Mouse (Mus musculus) myocyte (in vitro differentiated cells): ENCODE results near the gene Atp1a1. TPM values are rescaled to one million over a fixed set of nuclear protein-coding genes. Genes with fewer than 3 reads are reported as not detected.

Source experiments
- H3K27me3 ChIP-seq: one replicate; pipeline ENCODE4 v1.6.1; 2011; ENCODE audit not compliant: control insufficient read depth, insufficient read depth, insufficient read length
- H3K36me3 ChIP-seq: one replicate; pipeline ENCODE4 v1.6.1; 2011; ENCODE audit not compliant: control insufficient read depth, insufficient read depth
- H3K4me2 ChIP-seq: one replicate; pipeline ENCODE4 v1.6.1; 2011; ENCODE audit warnings: low read depth, control low read depth
- H3K4me3 ChIP-seq: one replicate; pipeline ENCODE4 v1.5.1; 2011; ENCODE audit warnings: mild to moderate bottlenecking, control low read depth, moderate library complexity
- H3K79me2 ChIP-seq: one replicate; pipeline ENCODE4 v1.6.1; 2011; ENCODE audit not compliant: control insufficient read depth, insufficient read depth
- H3ac ChIP-seq: one replicate; pipeline ENCODE4 v1.6.1; 2011; ENCODE audit not compliant: control insufficient read depth, insufficient read length
- CEBPB ChIP-seq: IDR thresholded peaks from 2 replicates; pipeline ENCODE4 v1.6.1; 2011; ENCODE audit warnings: mild to moderate bottlenecking, moderate library complexity; ENCODE audit not compliant: poor library complexity, insufficient read depth, severe bottlenecking
- E2F4 ChIP-seq: IDR thresholded peaks from one replicate; pipeline ENCODE4 v1.6.1; 2011; ENCODE audit warnings: mild to moderate bottlenecking, control low read depth, moderate library complexity; ENCODE audit not compliant: insufficient read depth
- MAX ChIP-seq: IDR thresholded peaks from one replicate; pipeline ENCODE4 v1.6.1; 2011; ENCODE audit warnings: low read depth, mild to moderate bottlenecking, control low read depth
- MYOD1 ChIP-seq, 3 experiments: IDR thresholded peaks; one replicate each; pipeline ENCODE4 v1.6.1; 2011; ENCODE audit warnings: control low read depth in 2 of 3, low read depth in 2 of 3, mild to moderate bottlenecking in 2 of 3, moderate library complexity in 1 of 3; ENCODE audit not compliant: insufficient read length in 2 of 3, control insufficient read depth in 1 of 3
- MYOG ChIP-seq, 3 experiments: IDR thresholded peaks; one replicate each; pipeline ENCODE4 v1.6.1; 2011; ENCODE audit warnings: control low read depth in 2 of 3, low read depth in 2 of 3, mild to moderate bottlenecking in 2 of 3; ENCODE audit not compliant: insufficient read length in 2 of 3, control insufficient read depth in 1 of 3, insufficient read depth in 1 of 3
- POLR2A ChIP-seq: IDR thresholded peaks from one replicate; pipeline ENCODE4 v1.6.1; 2011; ENCODE audit warnings: low read depth, mild to moderate bottlenecking, control low read depth, moderate library complexity; ENCODE audit not compliant: insufficient read length
- POLR2AphosphoS2 ChIP-seq: IDR thresholded peaks from one replicate; pipeline ENCODE4 v1.6.1; 2011; ENCODE audit warnings: low read depth, control low read depth; ENCODE audit not compliant: insufficient read length
- REST ChIP-seq: IDR thresholded peaks from one replicate; pipeline ENCODE4 v1.6.1; 2011; ENCODE audit warnings: mild to moderate bottlenecking, control low read depth, moderate library complexity; ENCODE audit not compliant: insufficient read depth, insufficient read length
- SRF ChIP-seq: IDR thresholded peaks from one replicate; pipeline ENCODE4 v1.6.1; 2011; ENCODE audit warnings: low read depth; ENCODE audit not compliant: control insufficient read depth, insufficient read length
- TCF12 ChIP-seq: IDR thresholded peaks from one replicate; pipeline ENCODE4 v1.6.1; 2011; ENCODE audit warnings: mild to moderate bottlenecking, control low read depth; ENCODE audit not compliant: poor library complexity, insufficient read depth, severe bottlenecking
- TCF3 ChIP-seq: IDR thresholded peaks from one replicate; pipeline ENCODE4 v1.6.1; 2011; ENCODE audit warnings: low read depth, control low read depth; ENCODE audit not compliant: insufficient read length
- USF1 ChIP-seq: IDR thresholded peaks from one replicate; pipeline ENCODE4 v1.6.1; 2011; ENCODE audit warnings: low read depth, mild to moderate bottlenecking, control low read depth, moderate library complexity
- polyA plus RNA-seq: library from polyadenylated mRNA; unstranded; fragments of >200 nt; fragmentation: generic; extraction: Trizol; gene quantifications from one replicate; pipeline ENCODE4 v1.2.1, GENCODE M21; 2012; ENCODE audit warnings: missing spikeins

The Atp1a1 gene
- polyA plus RNA-seq, 1 experiment: 389 TPM

DNA sequence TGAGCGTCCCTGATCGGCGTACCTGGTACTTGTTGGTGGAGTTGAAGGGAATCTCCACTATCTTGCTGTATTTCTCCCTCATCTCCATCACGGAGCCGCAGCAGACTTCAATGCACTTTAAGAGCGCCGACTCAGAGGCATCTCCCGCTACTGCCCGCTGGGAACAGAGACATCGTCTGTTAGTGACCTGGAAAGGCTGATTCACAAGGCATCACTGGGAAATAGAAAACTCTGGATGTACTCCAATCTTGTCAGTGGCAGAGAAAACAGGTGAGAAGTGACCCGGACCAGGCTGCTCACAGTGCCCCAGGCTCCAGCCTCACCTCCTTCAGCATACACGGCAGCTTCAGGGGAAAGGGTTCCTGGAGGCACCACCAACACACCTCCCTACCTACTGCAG lies 17.7 kb downstream of the Atp1a1 start:
- Histone ChIP-seq H3K79me2 (no peaks in the 10 kb centered on the region), H3K4me3 (no peak overlapping the region), H3K4me2 (no peak overlapping the region), H3ac (no peak overlapping the region), H3K36me3 (peaks cover 90% of the 10 kb centered on the region), H3K27me3 (no peaks in the 10 kb centered on the region)
- TF ChIP-seq TCF3: no peak

- TF ChIP-seq MYOD1 (IDR thresholded peaks at IDR 0.05; ENCODE audit: control insufficient read depth in 1 of 3, insufficient read length in 2 of 3, low read depth in 2 of 3) (no peak), CEBPB (no peak), REST (no peak), POLR2AphosphoS2 (no peak), TCF12 (no peak), POLR2A (no peak), SRF (no peak), TCF3 (no peak), MAX (no peak), MYOG (IDR thresholded peaks at IDR 0.05; ENCODE audit: control insufficient read depth in 1 of 3, insufficient read depth in 1 of 3, insufficient read length in 2 of 3, low read depth in 2 of 3) (no peak), USF1 (no peak), E2F4 (no peak)
- H3K4me2 ChIP-seq: no peak overlapping the region
These were observed 26.4 kb downstream of the Atp1a1 start for GRCm38 (mm10) chr3:101578072-101578471.

DNA sequence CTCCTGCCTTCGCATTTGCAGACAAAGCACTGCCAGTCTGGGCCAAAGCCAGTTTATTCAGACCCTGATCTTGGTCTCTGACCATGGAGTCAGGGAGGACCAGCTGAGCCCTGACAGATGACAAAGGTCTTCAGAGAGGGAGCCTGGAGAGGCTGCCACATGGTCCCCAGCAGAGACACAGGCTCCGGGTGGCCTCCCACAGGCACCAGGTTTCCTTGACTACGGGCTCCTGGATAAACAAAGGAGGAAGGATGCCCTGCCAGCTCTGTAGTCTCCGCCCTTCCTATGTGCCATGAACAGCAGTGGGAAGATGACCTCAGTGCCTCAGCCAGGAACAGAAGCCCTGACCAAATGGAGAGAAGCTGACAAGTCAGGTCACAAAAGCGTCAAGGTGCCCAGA lies 27.1 kb downstream of the Atp1a1 start:
- Histone ChIP-seq H3K79me2 (no peaks in the 10 kb centered on the region), H3K27me3 (no peaks in the 10 kb centered on the region), H3ac (no peak overlapping the region), H3K36me3 (peaks cover 45% of the 10 kb centered on the region), H3K4me2 (no peak overlapping the region), H3K4me3 (no peak overlapping the region)
- TF ChIP-seq CEBPB (no peak), REST (no peak), POLR2A (no peak), POLR2AphosphoS2 (peak; percentile 14), E2F4 (no peak)

More at GRCm38 (mm10) chr3:101578072-101578471, 26.4 kb downstream of the Atp1a1 start:
- H3K36me3 ChIP-seq: peaks cover 50% of the 10 kb centered on the region
- no peaks in the 10 kb centered on the region for H3K79me2 ChIP-seq
- H3K27me3 ChIP-seq: no peaks in the 10 kb centered on the region
- no peak overlapping the region for H3K4me3 ChIP-seq
- H3ac ChIP-seq: no peak overlapping the region

DNA sequence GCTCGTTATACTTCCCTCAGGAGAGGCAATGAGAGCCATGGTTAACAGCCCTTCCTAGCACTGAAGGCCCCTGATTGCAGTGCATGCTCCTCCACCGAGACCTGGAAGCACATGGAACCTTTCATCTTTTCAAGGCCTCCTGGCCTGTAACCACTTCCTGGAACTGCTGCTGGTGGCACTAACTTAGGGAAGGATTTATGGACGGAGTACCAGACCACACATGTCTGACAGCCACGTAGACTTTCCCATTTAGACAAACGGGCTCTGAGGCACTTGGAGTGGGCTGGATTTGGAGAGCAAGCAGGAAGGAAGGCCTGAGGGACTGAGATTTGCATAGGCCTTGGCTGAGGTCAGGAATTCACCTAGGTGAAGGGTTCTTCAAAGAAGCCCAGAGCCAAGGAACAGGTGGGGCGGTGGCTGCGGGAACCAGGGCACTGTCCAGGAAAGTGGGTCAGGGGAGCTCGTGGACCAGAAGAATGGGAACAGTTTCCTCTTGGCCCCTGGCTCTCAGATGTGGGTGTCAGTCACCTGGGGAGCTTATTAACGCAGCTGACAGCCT lies 28.9 kb downstream of the Atp1a1 start:
- no peak overlapping the region for H3K4me2 ChIP-seq
- H3K36me3 ChIP-seq: peaks cover 29% of the 10 kb centered on the region
- no peak for TF ChIP-seq TCF3
- TF ChIP-seq POLR2AphosphoS2: peak; percentile 42
- H3K79me2 ChIP-seq: no peaks in the 10 kb centered on the region
- no peak overlapping the region for H3ac ChIP-seq
- no peak overlapping the region for H3K4me3 ChIP-seq
- no peaks in the 10 kb centered on the region for H3K27me3 ChIP-seq

- H3ac ChIP-seq: no peak overlapping the region
- peaks cover 25% of the 10 kb centered on the region for H3K36me3 ChIP-seq
- no peak overlapping the region for H3K4me3 ChIP-seq
- no peaks in the 10 kb centered on the region for H3K79me2 ChIP-seq
- no peak overlapping the region for H3K4me2 ChIP-seq
- TF ChIP-seq SRF (no peak), POLR2AphosphoS2 (peak; percentile 79), TCF3 (no peak)
- no peaks in the 10 kb centered on the region for H3K27me3 ChIP-seq
These were observed 29.9 kb downstream of the Atp1a1 start for GRCm38 (mm10) chr3:101574463-101575193.

GRCm38 (mm10) chr3:101572991-101573390 lies 31.5 kb downstream of the Atp1a1 start:
- Histone ChIP-seq H3K4me3 (no peak overlapping the region), H3K4me2 (no peak overlapping the region), H3K36me3 (peaks cover 13% of the 10 kb centered on the region), H3K79me2 (no peaks in the 10 kb centered on the region), H3ac (no peak overlapping the region), H3K27me3 (no peaks in the 10 kb centered on the region)
- no peak for TF ChIP-seq SRF
- no peak for TF ChIP-seq TCF12
- no peak for TF ChIP-seq MAX
- TF ChIP-seq POLR2AphosphoS2: no peak
- TF ChIP-seq E2F4: no peak
- TF ChIP-seq TCF3: no peak
- TF ChIP-seq REST: no peak
- no peak for TF ChIP-seq POLR2A
- TF ChIP-seq CEBPB: no peak
- TF ChIP-seq MYOG (IDR thresholded peaks at IDR 0.05; ENCODE audit: control insufficient read depth in 1 of 3, insufficient read depth in 1 of 3, insufficient read length in 2 of 3, low read depth in 2 of 3): no peak
- no peak for TF ChIP-seq USF1
- TF ChIP-seq MYOD1 (IDR thresholded peaks at IDR 0.05; ENCODE audit: control insufficient read depth in 1 of 3, insufficient read length in 2 of 3, low read depth in 2 of 3): no peak
